Mouse (Mus musculus) hindbrain, embryonic 14.5 days (tissue): Measurements from ENCODE around the gene Ntn5. TPM values are rescaled to one million over a fixed set of nuclear protein-coding genes. Genes with fewer than 3 reads are reported as not detected.
A peak's percentile ranks its signal among the peaks of the same experiment; 100 is the strongest.

Experiments
- ATAC-seq: fragments of 200-750 bp; cut with Nextera tagmentation; 2 replicates; pipeline ENCODE4 v1.8.0; 2017; ENCODE audit warnings: moderate number of reproducible peaks, mild to moderate bottlenecking, moderate TSS enrichment, moderate library complexity; ENCODE audit not compliant: low FRiP score
- DNase-seq: peaks from one replicate; pipeline ENCODE4 v3.0.0-alpha.2; 2015; ENCODE audit warnings: low spot score
- H3K27ac ChIP-seq: fragments of 300-500 bp; sonication (generic); 2 replicates; pipeline ENCODE4 v1.5.1; 2014; ENCODE audit warnings: mild to moderate bottlenecking, moderate library complexity
- H3K27me3 ChIP-seq: fragments of 300-500 bp; sonication (generic); 2 replicates; pipeline ENCODE4 v1.6.1; 2014; ENCODE audit warnings: mild to moderate bottlenecking, low read length, mixed read lengths; ENCODE audit not compliant: control insufficient read depth, insufficient read depth
- H3K36me3 ChIP-seq: fragments of 300-500 bp; sonication (generic); replicated peaks from 2 replicates; pipeline ENCODE4 v1.6.1; 2014; ENCODE audit not compliant: control insufficient read depth, insufficient read depth
- H3K4me1 ChIP-seq: fragments of 300-500 bp; sonication (generic); replicated peaks from 2 replicates; pipeline ENCODE4 v1.6.1; 2014; ENCODE audit warnings: antibody characterized with exemption, low read length, mixed read lengths; ENCODE audit not compliant: control insufficient read depth, insufficient read depth
- H3K4me2 ChIP-seq: fragments of 300-500 bp; sonication (generic); replicated peaks from 2 replicates; pipeline ENCODE4 v1.6.1; 2014; ENCODE audit warnings: mild to moderate bottlenecking, moderate library complexity
- H3K4me3 ChIP-seq: fragments of 300-500 bp; sonication (generic); replicated peaks from 2 replicates; pipeline ENCODE4 v1.5.1; 2014; ENCODE audit warnings: mild to moderate bottlenecking, low read length
- H3K9ac ChIP-seq: fragments of 300-500 bp; sonication (generic); 2 replicates; pipeline ENCODE4 v1.6.1; 2014
- H3K9me3 ChIP-seq: fragments of 300-500 bp; sonication (generic); 2 replicates; pipeline ENCODE4 v1.6.1; 2016; ENCODE audit warnings: low read length; ENCODE audit not compliant: control insufficient read depth
- WGBS: fragments of 180-500 bp; shearing (Covaris S2); extraction: QIAGEN DNeasy Blood & Tissue Kit; methylation state at CpG from one replicate; pipeline ENCODE4 v1.1.7; 2014; 5-methylcytosine and 5-hydroxymethylcytosine counted together
- polyA plus RNA-seq: library from polyadenylated mRNA; unstranded; fragments of >200 nt; fragmentation: Nextera tagmentation; extraction: Ambion mirVana; gene quantifications from 2 replicates; pipeline ENCODE4 v1.2.1, GENCODE M21; 2014

The Ntn5 gene
- 1.0 and 1.3 TPM in 2 replicates for polyA plus RNA-seq

DNA sequence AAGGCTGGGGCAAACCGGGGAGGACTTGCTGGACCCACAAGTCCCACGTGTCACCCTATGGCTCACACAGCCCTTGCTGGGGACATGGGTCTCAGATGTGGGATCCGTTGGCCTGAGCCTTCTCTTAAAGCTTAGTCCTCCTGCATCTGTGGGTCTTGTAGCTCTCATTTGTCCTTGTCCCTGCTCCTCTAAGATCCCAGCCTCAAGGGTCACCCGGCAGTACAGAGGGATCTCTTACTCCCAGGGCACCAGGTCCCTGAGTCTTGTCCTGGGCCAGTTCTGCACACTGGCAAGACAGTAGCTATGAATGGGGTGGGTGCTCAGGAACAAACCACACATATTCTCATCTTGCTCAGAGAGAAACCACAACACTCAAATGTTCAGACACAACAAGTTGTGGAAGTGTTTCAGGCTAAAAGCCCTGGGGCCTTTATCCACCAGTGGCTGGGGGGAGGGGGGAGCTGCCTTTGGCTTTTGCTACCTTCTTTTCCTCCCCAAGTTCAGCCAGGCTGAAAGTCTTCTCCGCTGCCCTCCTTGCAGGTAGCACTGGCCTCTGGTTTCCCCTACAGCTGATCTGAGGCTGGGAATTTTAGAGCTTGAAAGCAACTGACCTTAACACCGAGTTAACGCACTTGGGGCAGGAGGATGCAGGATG, at the start of gene Ntn5:
TSS of gene Ntn5 (plus strand) at position 627 of the 655 bp plus-strand sequence.
- H3K4me1 ChIP-seq = no peaks in the 10 kb centered on the region
- DNase-seq = no peak
- H3K27me3 ChIP-seq = no peaks in the 10 kb centered on the region
- no peaks in the 10 kb centered on the region for H3K9me3 ChIP-seq
- WGBS = 70% methylated on average over 7 of the region's 7 CpGs
- no peak within 1 kb of the TSS for H3K4me2 ChIP-seq
- H3K4me3 ChIP-seq = no peak within 1 kb of the TSS
- no peak within 1 kb of the TSS for H3K27ac ChIP-seq
- no peak within 1 kb of the TSS for H3K9ac ChIP-seq
- H3K36me3 ChIP-seq = no peaks in the 10 kb centered on the region
- ATAC-seq = no peak

DNA sequence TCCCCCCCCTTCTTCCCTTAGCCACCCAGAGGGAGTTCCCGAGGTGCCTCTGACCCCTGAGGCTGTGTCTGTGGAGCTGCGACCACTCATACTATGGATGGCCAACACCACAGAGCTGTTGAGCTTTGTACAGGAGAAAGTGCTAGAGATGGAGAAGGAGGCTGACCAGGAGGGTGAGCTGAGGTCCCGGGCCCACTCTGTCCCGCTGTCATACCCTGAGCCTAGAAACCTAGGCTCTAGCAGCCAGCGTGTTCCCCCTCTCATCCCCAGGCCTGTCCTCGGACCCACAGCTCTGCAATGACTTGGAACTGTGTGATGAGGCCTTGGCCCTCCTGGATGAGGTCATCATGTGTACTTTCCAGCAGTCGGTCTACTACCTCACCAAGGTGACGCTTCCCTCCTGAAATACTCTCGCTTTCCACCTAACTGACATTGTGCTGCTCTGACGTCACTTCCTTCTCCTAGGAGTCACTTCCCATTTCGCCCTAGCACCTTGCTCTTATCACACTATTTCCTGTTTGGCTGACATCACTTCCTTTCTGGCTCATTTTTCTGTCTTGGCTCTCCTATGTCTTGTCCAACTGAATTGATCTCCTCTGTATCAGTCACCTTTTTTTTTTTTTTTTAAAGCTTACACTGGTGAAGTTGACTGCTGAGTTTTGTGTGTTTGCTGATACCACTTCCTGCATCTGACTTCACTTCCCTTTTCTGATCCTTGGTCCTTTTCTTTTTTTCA, 48.7 kb upstream of the Ntn5 start:
- Histone ChIP-seq H3K36me3 (0 out of 2 replicates have a peak, but pooled peaks cover 5% of the 10 kb centered on the region), H3K27ac (no peak overlapping the region), H3K27me3 (peaks cover 9% of the 10 kb centered on the region; the same call in 1 of the 2 replicates), H3K4me2 (no peak overlapping the region), H3K9ac (no peak overlapping the region), H3K4me1 (peaks cover 7% of the 10 kb centered on the region), H3K9me3 (no peaks in the 10 kb centered on the region), H3K4me3 (no peak overlapping the region)
- 91% methylated on average over 11 of the region's 11 CpGs for WGBS
- DNase-seq = no peak
- no peak for ATAC-seq

DNA sequence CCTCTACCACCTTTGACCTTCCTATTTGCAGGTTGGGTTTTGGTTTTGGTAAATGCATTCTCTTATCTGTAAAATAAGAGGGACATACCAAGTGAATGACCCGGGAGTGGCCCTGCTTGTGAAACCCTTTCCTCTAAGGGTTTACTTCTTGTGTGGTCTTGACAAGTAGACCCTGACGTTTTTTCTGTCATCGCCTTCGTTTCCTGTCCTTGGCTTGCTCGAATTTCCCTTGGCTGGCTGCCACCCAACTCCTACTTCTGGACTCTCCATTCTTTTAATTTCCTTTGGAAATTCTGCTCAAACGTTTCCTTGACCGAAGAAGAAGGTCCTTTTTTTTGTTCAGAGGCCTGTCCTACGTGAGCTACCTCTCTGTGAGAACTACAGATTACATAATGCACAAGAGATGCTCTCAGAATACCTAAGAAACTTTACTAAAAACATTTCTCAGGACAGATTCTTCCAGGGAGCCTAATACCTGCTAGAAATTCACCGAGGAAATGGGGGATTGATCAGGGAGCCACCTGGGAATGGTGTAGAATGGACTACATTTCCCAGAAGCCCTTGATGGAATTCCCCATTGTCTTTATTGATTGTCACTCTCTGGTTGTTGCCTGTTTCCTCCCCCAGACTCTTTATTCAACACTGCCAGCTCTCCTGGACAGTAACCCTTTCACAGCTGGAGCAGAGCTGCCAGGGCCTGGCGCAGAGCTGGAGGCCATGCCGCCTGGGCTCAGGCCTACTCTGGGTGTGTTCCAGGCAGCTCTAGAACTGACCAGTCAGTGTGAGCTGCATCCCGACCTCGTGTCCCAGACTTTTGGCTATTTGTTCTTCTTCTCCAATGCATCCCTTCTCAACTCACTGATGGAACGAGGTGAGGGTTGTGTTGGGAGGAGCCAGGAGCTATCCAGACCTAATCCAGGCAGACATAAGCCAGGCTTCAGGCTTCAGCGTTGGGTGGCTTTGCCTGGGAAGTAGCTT, 47.8 kb upstream of the Ntn5 start:
- H3K27ac ChIP-seq = no peak overlapping the region
- H3K9me3 ChIP-seq = no peaks in the 10 kb centered on the region
- no peak overlapping the region for H3K4me2 ChIP-seq
- ATAC-seq (no peak), DNase-seq (no peak)
- peaks cover 7% of the 10 kb centered on the region for H3K4me1 ChIP-seq
- H3K9ac ChIP-seq = no peak overlapping the region
- H3K4me3 ChIP-seq = no peak overlapping the region
- WGBS = 85% methylated on average over 15 of the region's 15 CpGs
- 0 out of 2 replicates have a peak, but pooled peaks cover 5% of the 10 kb centered on the region for H3K36me3 ChIP-seq
- H3K27me3 ChIP-seq = peaks cover 9% of the 10 kb centered on the region; the same call in 1 of the 2 replicates

DNA sequence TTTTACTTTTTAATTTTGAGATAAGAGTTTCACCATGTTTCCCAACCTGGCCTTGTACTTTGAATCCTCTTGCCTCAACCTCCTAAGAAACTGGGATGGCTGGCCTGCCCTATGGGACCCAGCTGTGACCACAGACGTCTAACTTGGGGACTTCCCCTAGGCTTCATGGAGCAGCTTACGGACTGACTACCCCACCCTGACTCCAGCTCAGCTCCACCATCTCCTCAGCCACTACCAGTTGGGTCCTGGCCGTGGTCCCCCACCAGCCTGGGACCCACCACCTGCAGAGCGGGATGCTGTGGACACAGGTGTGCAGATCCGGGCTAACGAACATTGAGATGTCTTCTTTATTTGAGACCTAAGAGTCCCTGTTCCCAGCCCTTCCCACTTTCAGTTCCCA, 46.1 kb upstream of the Ntn5 start:
- ATAC-seq (no peak), DNase-seq (no peak)
- Histone ChIP-seq H3K4me3 (no peak overlapping the region), H3K27me3 (peaks cover 3% of the 10 kb centered on the region; the same call in 1 of the 2 replicates), H3K36me3 (0 out of 2 replicates have a peak, but pooled peaks cover 5% of the 10 kb centered on the region), H3K4me2 (peak overlapping the region; percentile 58; the same call in 1 of the 2 replicates), H3K4me1 (peaks cover 15% of the 10 kb centered on the region), H3K9ac (no peak overlapping the region), H3K27ac (no peak overlapping the region), H3K9me3 (no peaks in the 10 kb centered on the region)
- 94% methylated on average over 6 of the region's 6 CpGs for WGBS

DNA sequence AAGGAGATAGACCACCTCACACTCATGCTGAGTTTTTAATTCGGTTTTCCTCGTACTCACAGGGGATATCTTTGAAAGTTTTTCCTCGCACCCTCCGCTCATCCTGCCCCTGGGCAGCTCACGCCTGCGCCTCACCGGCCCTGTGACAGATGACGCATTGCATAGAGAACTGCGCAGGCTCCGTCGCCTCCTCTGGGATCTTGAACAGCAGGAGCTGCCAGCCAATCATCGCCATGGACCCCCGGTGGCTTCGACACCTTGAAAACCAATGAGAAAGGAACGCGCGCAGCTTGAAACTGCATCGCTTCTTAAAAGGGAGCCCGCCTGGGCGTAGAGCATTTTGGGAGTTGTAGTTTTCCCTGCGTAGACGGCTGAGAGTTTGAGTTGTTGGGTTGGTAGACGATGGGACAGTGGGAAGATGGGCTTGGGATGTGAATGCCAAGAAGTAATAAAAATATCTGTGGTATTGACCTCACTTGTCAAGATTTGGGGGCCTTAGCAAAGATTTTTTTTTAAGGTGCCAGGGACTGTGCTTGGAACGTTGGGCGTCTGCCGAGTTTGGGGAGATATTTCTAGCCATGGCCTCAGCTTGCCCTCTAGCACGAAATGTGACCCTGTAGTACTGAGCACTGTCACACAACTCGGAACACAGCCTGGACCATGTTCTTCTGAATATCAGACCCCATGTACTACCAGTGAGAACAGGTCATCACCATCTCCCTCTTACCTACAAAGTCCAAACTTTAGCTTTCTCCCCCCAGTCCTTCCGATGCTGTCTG, 45.0 kb upstream of the Ntn5 start:
- Histone ChIP-seq H3K9ac (peak overlapping the region; percentile 46; the same call in 1 of the 2 replicates), H3K4me1 (peaks cover 19% of the 10 kb centered on the region), H3K4me3 (peak overlapping the region; percentile 31), H3K36me3 (0 out of 2 replicates have a peak, but pooled peaks cover 5% of the 10 kb centered on the region), H3K27me3 (no peaks in the 10 kb centered on the region), H3K4me2 (peak overlapping the region; percentile 58), H3K27ac (0 out of 2 replicates have a peak overlapping the region, but pooled peaks have one; percentile 17), H3K9me3 (no peaks in the 10 kb centered on the region)
- peak; percentile 89 for ATAC-seq
- 21% methylated on average over 29 of the region's 29 CpGs for WGBS
- DNase-seq = peak; percentile 98

DNA sequence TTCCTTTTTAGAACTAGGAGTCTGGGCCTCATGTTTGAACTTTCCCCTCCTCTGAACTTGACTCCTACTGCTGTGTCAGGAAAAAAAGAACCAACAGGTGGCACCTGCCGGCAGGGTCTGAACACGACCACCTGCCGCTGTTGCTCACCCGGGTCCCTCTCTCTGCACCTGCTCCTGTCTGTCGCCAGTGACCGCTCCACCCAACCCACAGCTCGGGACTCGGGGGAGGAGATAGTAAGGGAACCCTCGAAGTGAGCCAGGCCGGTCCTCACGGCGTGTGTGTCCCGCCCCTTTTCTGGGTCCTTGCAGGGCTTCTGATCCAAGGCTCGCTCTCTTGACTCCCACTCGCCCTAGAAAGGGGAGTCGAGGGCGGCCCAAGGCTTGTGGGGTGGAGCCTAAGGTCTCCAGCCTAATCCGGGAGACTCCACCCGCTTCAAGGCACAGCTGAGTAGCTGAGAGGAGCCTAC, 44.2 kb upstream of the Ntn5 start, which contains the start of gene Mamstr:
TSS of gene Mamstr (plus strand) at position 417 of the 467 bp plus-strand sequence.
- Histone ChIP-seq H3K4me3 (no peak within 1 kb of the TSS), H3K4me2 (no peak within 1 kb of the TSS), H3K9ac (no peak within 1 kb of the TSS), H3K9me3 (no peaks in the 10 kb centered on the region), H3K4me1 (peaks cover 26% of the 10 kb centered on the region), H3K27ac (no peak within 1 kb of the TSS), H3K27me3 (no peaks in the 10 kb centered on the region), H3K36me3 (0 out of 2 replicates have a peak, but pooled peaks cover 5% of the 10 kb centered on the region)
- ATAC-seq (no peak), DNase-seq (no peak)
- 24% methylated on average over 19 of the region's 19 CpGs for WGBS

DNA sequence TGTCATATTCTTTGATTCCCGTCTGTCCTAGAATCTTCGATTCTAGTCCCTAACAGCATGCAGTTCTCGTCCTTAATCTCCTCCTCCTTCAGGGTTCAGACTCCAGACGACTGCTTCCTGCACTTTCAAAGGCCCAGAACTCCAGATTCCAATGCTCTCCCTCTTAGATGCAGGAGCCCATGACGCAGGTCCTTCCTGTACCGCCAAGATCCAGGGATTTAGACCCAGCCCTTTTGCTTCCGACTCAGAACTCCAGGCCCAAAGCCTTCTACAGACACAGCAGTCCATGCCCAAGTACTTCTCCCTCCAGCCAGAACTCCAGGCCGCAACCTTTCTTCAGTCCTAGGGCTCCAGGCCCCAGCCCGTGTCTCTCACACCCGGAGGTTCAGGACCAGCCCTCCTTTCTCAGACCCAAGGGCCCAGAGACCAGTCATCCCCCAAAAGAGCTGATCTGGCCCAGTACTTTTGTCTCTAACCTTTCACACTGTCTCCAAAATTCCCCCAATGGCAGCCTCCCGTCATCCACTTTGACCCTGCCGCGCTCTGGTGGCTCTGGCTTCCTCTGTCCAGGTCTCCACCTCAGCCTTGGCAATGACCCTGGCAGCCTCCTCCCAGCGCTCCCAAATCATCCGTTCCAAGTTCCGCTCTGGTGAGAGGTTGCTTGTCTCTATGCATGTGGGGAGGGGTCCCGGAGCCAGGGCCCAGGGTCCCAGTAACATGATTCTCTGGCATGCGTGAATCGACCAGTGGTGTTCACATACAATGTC, 43.4 kb upstream of the Ntn5 start:
- Histone ChIP-seq H3K27me3 (no peaks in the 10 kb centered on the region), H3K4me3 (no peak overlapping the region), H3K9me3 (no peaks in the 10 kb centered on the region), H3K36me3 (0 out of 2 replicates have a peak, but pooled peaks cover 5% of the 10 kb centered on the region), H3K27ac (no peak overlapping the region), H3K9ac (no peak overlapping the region), H3K4me2 (no peak overlapping the region), H3K4me1 (peaks cover 28% of the 10 kb centered on the region)
- DNase-seq (no peak), ATAC-seq (no peak)
- WGBS = 75% methylated on average over 19 of the region's 19 CpGs
